Mouse (Mus musculus) layer of hippocampus, adult 8-10 months (tissue): Measurements from ENCODE around the gene Asap2. TPM values are rescaled to one million over a fixed set of nuclear protein-coding genes. Genes with fewer than 3 reads are reported as not detected.

ENCODE experiments used
- DNase-seq, 2 experiments: peaks; one replicate each; pipeline ENCODE4 v3.0.0; 2022; ENCODE audit warnings: low spot score in 2 of 2
- total RNA-seq, 4 experiments: library from RNA; stranded (reverse); gene quantifications; 2 replicates each; pipeline ENCODE4 v1.2.4; 2022

Gene Asap2
- total RNA-seq, 4 experiments from 2014 or later = 33.3 to 39.4 (median 37.1) TPM

GRCm38 (mm10) chr12:21132537-21132936 lies 142.3 kb downstream of the Asap2 start:
- no peak for DNase-seq

- DNase-seq = no peak
These were observed 142.8 kb downstream of the Asap2 start for GRCm38 (mm10) chr12:21133031-21133430.

GRCm38 (mm10) chr12:21133972-21134859 lies 144.0 kb downstream of the Asap2 start:
- DNase-seq = no peak

GRCm38 (mm10) chr12:21135651-21136461 lies 145.6 kb downstream of the Asap2 start:
- DNase-seq = no peak

GRCm38 (mm10) chr12:21136462-21136751 lies 146.1 kb downstream of the Asap2 start:
- peak; percentile 58 to 61 for DNase-seq

- DNase-seq = no peak
These were observed 149.3 kb downstream of the Asap2 start for GRCm38 (mm10) chr12:21139560-21139959.

GRCm38 (mm10) chr12:21140153-21140552 lies 149.9 kb downstream of the Asap2 start:
- DNase-seq = peak; percentile 54 to 68

GRCm38 (mm10) chr12:21140741-21141308 lies 150.6 kb downstream of the Asap2 start:
- DNase-seq = no peak

GRCm38 (mm10) chr12:21141691-21142300 lies 151.5 kb downstream of the Asap2 start:
- DNase-seq = no peak

- DNase-seq = no peak
These were observed 152.4 kb downstream of the Asap2 start for GRCm38 (mm10) chr12:21142489-21143254.

GRCm38 (mm10) chr12:21144602-21145001 lies 154.3 kb downstream of the Asap2 start:
- DNase-seq = no peak

GRCm38 (mm10) chr12:21145050-21145449 lies 154.8 kb downstream of the Asap2 start:
- no peak for DNase-seq

GRCm38 (mm10) chr12:21146826-21147225 lies 156.6 kb downstream of the Asap2 start:
- DNase-seq = no peak

- DNase-seq = peak; percentile 70 to 78
These were observed 163.0 kb downstream of the Asap2 start for GRCm38 (mm10) chr12:21153279-21153707.

GRCm38 (mm10) chr12:21155062-21155461 lies 164.8 kb downstream of the Asap2 start:
- DNase-seq = no peak

- no peak for DNase-seq
These were observed 169.0 kb downstream of the Asap2 start for GRCm38 (mm10) chr12:21159304-21159703.

GRCm38 (mm10) chr12:21160327-21160828 lies 170.1 kb downstream of the Asap2 start:
- no peak for DNase-seq

GRCm38 (mm10) chr12:21161841-21162240 lies 171.6 kb downstream of the Asap2 start:
- DNase-seq = no peak

GRCm38 (mm10) chr12:21163706-21164105 lies 173.4 kb downstream of the Asap2 start:
- no peak for DNase-seq

- no peak for DNase-seq
These were observed 174.0 kb downstream of the Asap2 start for GRCm38 (mm10) chr12:21164251-21164650.

- DNase-seq = no peak
These were observed 174.9 kb downstream of the Asap2 start for GRCm38 (mm10) chr12:21165157-21165556.
